Comparison of ENCODE assay signal across 13 mouse cellular contexts in the genomic region with DNA sequence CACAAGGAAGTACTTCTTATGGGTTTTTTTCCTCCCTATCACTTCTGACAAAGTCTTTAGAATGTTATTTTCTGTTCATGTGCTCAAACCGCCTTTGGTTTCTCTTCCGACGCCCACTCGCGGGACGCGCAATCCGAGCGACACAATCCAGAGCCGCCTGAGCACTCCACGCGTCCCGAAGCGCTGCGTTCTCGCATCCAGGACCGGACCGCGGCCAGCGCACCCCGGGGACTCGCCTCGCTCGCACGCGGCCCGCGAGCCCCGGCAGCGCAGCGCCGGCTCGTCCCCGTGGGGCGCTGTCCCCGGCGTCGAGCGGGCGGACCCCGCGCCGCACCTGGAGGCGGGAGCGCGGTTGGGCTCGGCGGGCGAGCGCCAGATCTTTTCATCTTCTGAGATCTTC. TPM values are rescaled to one million over a fixed set of nuclear protein-coding genes. Genes with fewer than 3 reads are reported as not detected.
DNase-seq lines count a peak whose midpoint lies in the region; ATAC-seq and TF ChIP-seq lines count a peak whose summit lies in the region.
"Not testable (repeated sequence)": the region's sequence is repeated elsewhere in the genome, so short reads cannot be mapped to it uniquely, and the experiment has no call there.
"Had no signal": no experiment of that assay in that cellular context is flagged by ENCODE, and none has a peak within 500 bp of the region (broad histone marks: within the 10 kb centered on the region; RNA-seq: fewer than 3 reads in every experiment).

No protein-coding gene starts in this region.

- not testable (repeated sequence) for H3K27ac ChIP-seq in forebrain, postnatal 0 days (ENCODE audit: low read depth, low read length); hindbrain, embryonic 13.5 days; limb, embryonic 10.5 days; lung, postnatal 0 days (ENCODE audit: low read length); neural tube, embryonic 13.5 days (replicated peaks); stomach, embryonic 16.5 days (ENCODE audit: low read length)

- not testable (repeated sequence) for TF ChIP-seq CTCF in forebrain, postnatal 0 days (IDR thresholded peaks at IDR 0.05; ENCODE audit: low read depth); lung, postnatal 0 days (IDR thresholded peaks at IDR 0.05)

- DNase-seq in embryo, embryonic 10 days (ENCODE audit: low spot score), result peak; percentile 9
- peak; percentile 4 for DNase-seq in forebrain, postnatal 0 days
- peak; percentile 33 for DNase-seq in limb, embryonic 10.5 days (ENCODE audit: low spot score)
- DNase-seq in lung, postnatal 0 days (ENCODE audit: low spot score), result not testable (repeated sequence)

- peak; percentile 71 for ATAC-seq in CD4-positive, CD25-positive, alpha-beta regulatory T cell, adult 4 months
- ATAC-seq in forebrain, postnatal 0 days, result peak; percentile 23; the same call in 1 of the 2 replicates
- 0 out of 2 replicates have a peak, but pooled peaks have one; percentile 39 for ATAC-seq in hindbrain, embryonic 13.5 days (ENCODE audit: low FRiP score)
- ATAC-seq in lung, postnatal 0 days; neural tube, embryonic 13.5 days (ENCODE audit: low read depth): not testable (repeated sequence)
- ATAC-seq in stomach, embryonic 16.5 days (ENCODE audit: insufficient read depth, low FRiP score), result peak; percentile 53; the same call in 1 of the 2 replicates

- H3K36me3 ChIP-seq in forebrain, postnatal 0 days (ENCODE audit: insufficient read depth); hindbrain, embryonic 13.5 days; limb, embryonic 10.5 days; lung, postnatal 0 days (ENCODE audit: insufficient read depth, low read length); neural tube, embryonic 13.5 days; stomach, embryonic 16.5 days (ENCODE audit: control insufficient read depth, insufficient read depth, low read length): not testable (repeated sequence)

- H3K4me3 ChIP-seq in forebrain, postnatal 0 days (ENCODE audit: low read depth, low read length), result peak overlapping the region; percentile 30
- H3K4me3 ChIP-seq in hindbrain, embryonic 13.5 days, result peak overlapping the region; percentile 37
- H3K4me3 ChIP-seq in limb, embryonic 10.5 days, result peak overlapping the region; percentile 39
- H3K4me3 ChIP-seq in lung, postnatal 0 days (ENCODE audit: low read depth, low read length), result peak overlapping the region; percentile 25; the same call in 1 of the 2 replicates
- peak overlapping the region; percentile 32 for H3K4me3 ChIP-seq in neural tube, embryonic 13.5 days
- peak overlapping the region; percentile 39 for H3K4me3 ChIP-seq in stomach, embryonic 16.5 days (replicated peaks; ENCODE audit: low read length)

- not testable (repeated sequence) for H3K9me3 ChIP-seq in forebrain, postnatal 0 days (ENCODE audit: low read length); hindbrain, embryonic 13.5 days; limb, embryonic 10.5 days (replicated peaks); lung, postnatal 0 days (ENCODE audit: low read length); neural tube, embryonic 13.5 days; stomach, embryonic 16.5 days (replicated peaks; ENCODE audit: control insufficient read depth, low read length)

- H3K4me1 ChIP-seq in forebrain, postnatal 0 days (ENCODE audit: insufficient read depth); hindbrain, embryonic 13.5 days (replicated peaks); limb, embryonic 10.5 days; lung, postnatal 0 days (ENCODE audit: insufficient read depth, low read depth, low read length); neural tube, embryonic 13.5 days (replicated peaks); stomach, embryonic 16.5 days (ENCODE audit: control insufficient read depth, insufficient read depth, low read length): not testable (repeated sequence)

- H3K9ac ChIP-seq in forebrain, postnatal 0 days; lung, postnatal 0 days (replicated peaks; ENCODE audit: low read depth): not testable (repeated sequence)
- H3K9ac ChIP-seq in hindbrain, embryonic 13.5 days, result 0 out of 2 replicates have a peak overlapping the region, but pooled peaks have one; percentile 13
- peak overlapping the region; percentile 53; the same call in 1 of the 2 replicates for H3K9ac ChIP-seq in neural tube, embryonic 13.5 days
- H3K9ac ChIP-seq in stomach, embryonic 16.5 days (ENCODE audit: low read length), result peak overlapping the region; percentile 52

- 5% methylated on average over 50 of the region's 50 CpGs for WGBS in forebrain, postnatal 0 days
- 4% methylated on average over 50 of the region's 50 CpGs for WGBS in hindbrain, embryonic 13.5 days
- whole genome bisulfite sequencing in limb, embryonic 10.5 days, result 3% methylated on average over 50 of the region's 50 CpGs
- WGBS in lung, postnatal 0 days, result 4% methylated on average over 47 of the region's 50 CpGs
- 4% methylated on average over 50 of the region's 50 CpGs for WGBS in neural tube, embryonic 13.5 days
- WGBS in stomach, embryonic 16.5 days, result 2% methylated on average over 50 of the region's 50 CpGs

- not testable (repeated sequence) for H3K27me3 ChIP-seq in forebrain, postnatal 0 days (ENCODE audit: insufficient read depth, low read length); lung, postnatal 0 days (replicated peaks; ENCODE audit: insufficient read depth, low read length); stomach, embryonic 16.5 days (ENCODE audit: control insufficient read depth, insufficient read depth, low read length)
- peaks cover 19% of the 10 kb centered on the region for H3K27me3 ChIP-seq in hindbrain, embryonic 13.5 days
- H3K27me3 ChIP-seq in limb, embryonic 10.5 days (ENCODE audit: low read depth, poor library complexity, severe bottlenecking), result peaks cover 35% of the 10 kb centered on the region
- H3K27me3 ChIP-seq in neural tube, embryonic 13.5 days, result peaks cover 34% of the 10 kb centered on the region

- TF ChIP-seq EP300 in lung, postnatal 0 days (IDR thresholded peaks at IDR 0.05), result not testable (repeated sequence)

- H3K4me2 ChIP-seq in forebrain, postnatal 0 days (ENCODE audit: low read depth), result peak overlapping the region; percentile 53
- peak overlapping the region; percentile 60 for H3K4me2 ChIP-seq in hindbrain, embryonic 13.5 days
- H3K4me2 ChIP-seq in lung, postnatal 0 days (replicated peaks; ENCODE audit: low read depth, low read length), result peak overlapping the region; percentile 36; the same call in 1 of the 2 replicates
- H3K4me2 ChIP-seq in neural tube, embryonic 13.5 days, result peak overlapping the region; percentile 57
- H3K4me2 ChIP-seq in stomach, embryonic 16.5 days (ENCODE audit: low read depth, low read length), result peak overlapping the region; percentile 60

RNA-seq across cellular contexts. Expression of a gene that starts 11.2 kb away (rescaled TPM):
- polyA plus RNA-seq in CD4-positive, CD25-positive, alpha-beta regulatory T cell, adult 4 months (2017; shearing (Covaris generic)), result not detected
- total RNA-seq in forebrain, postnatal 0 days (2014; rRNA removed), result not detected in 2 replicates
- polyA plus RNA-seq in forebrain, postnatal 0 days (2015; fragmentation: Nextera tagmentation; extraction: Ambion mirVana), result not detected in 2 replicates
- polyA plus RNA-seq in hindbrain, embryonic 13.5 days (2015; fragmentation: Nextera tagmentation; extraction: Ambion mirVana), result not detected in 2 replicates
- polyA plus RNA-seq in limb, embryonic 10.5 days (2016; fragmentation: Nextera tagmentation; extraction: Ambion mirVana), result not detected in 2 replicates
- polyA plus RNA-seq in lung, postnatal 0 days (2015; fragmentation: Nextera tagmentation; extraction: Ambion mirVana), result 3.3 and 4.5 TPM in 2 replicates
- not detected in 2 replicates for polyA plus RNA-seq in neural tube, embryonic 13.5 days (2015; fragmentation: Nextera tagmentation; extraction: Ambion mirVana)
- 6.0 and 7.8 TPM in 2 replicates for polyA plus RNA-seq in stomach, embryonic 16.5 days (2015; fragmentation: Nextera tagmentation; extraction: Ambion mirVana)
- total RNA-seq: left cerebral cortex, postnatal 4 days had no signal
- polyA plus RNA-seq: frontal cortex, adult 2 months had no signal

RNA-seq across cellular contexts. Expression of a gene that starts 38.5 kb away (rescaled TPM):
- not detected for polyA plus RNA-seq in CD4-positive, CD25-positive, alpha-beta regulatory T cell, adult 4 months (2017; shearing (Covaris generic))
- not detected in 2 replicates for total RNA-seq in forebrain, postnatal 0 days (2014; rRNA removed)
- not detected in 2 replicates for polyA plus RNA-seq in forebrain, postnatal 0 days (2015; fragmentation: Nextera tagmentation; extraction: Ambion mirVana)
- not detected in 2 replicates for polyA plus RNA-seq in hindbrain, embryonic 13.5 days (2015; fragmentation: Nextera tagmentation; extraction: Ambion mirVana)
- polyA plus RNA-seq in limb, embryonic 10.5 days (2016; fragmentation: Nextera tagmentation; extraction: Ambion mirVana), result not detected in 2 replicates
- polyA plus RNA-seq in lung, postnatal 0 days (2015; fragmentation: Nextera tagmentation; extraction: Ambion mirVana), result not detected in 2 replicates
- polyA plus RNA-seq in neural tube, embryonic 13.5 days (2015; fragmentation: Nextera tagmentation; extraction: Ambion mirVana), result not detected in 2 replicates
- not detected in 2 replicates for polyA plus RNA-seq in stomach, embryonic 16.5 days (2015; fragmentation: Nextera tagmentation; extraction: Ambion mirVana)
- total RNA-seq: adrenal gland, adult 18-20 months; heart, postnatal 10 days; layer of hippocampus, adult 2 months; left cerebral cortex, postnatal 4 days had no signal
- polyA plus RNA-seq: frontal cortex, adult 2 months had no signal
